Mouse (Mus musculus) heart, embryonic 13.5 days (tissue): ENCODE measurements around the gene Nuf2. TPM values are rescaled to one million over a fixed set of nuclear protein-coding genes. Genes with fewer than 3 reads are reported as not detected.

Source experiments
- ATAC-seq: fragments of 200-750 bp; cut with Nextera tagmentation; 2 replicates; pipeline ENCODE4 v1.8.0; 2017; ENCODE audit warnings: moderate TSS enrichment; ENCODE audit not compliant: insufficient number of reproducible peaks, low FRiP score, low TSS enrichment; ENCODE audit errors: extremely low read depth
- H3K27ac ChIP-seq: fragments of 300-500 bp; sonication (generic); replicated peaks from 2 replicates; pipeline ENCODE4 v1.5.1; 2015; ENCODE audit warnings: moderate library complexity, mild to moderate bottlenecking, inconsistent platforms
- H3K27me3 ChIP-seq: fragments of 300-500 bp; sonication (generic); replicated peaks from 2 replicates; pipeline ENCODE4 v1.6.1; 2015; ENCODE audit warnings: mild to moderate bottlenecking, inconsistent platforms
- H3K36me3 ChIP-seq: fragments of 300-500 bp; sonication (generic); 2 replicates; pipeline ENCODE4 v1.6.1; 2015; ENCODE audit warnings: mild to moderate bottlenecking, inconsistent platforms
- H3K4me1 ChIP-seq: fragments of 300-500 bp; sonication (generic); 2 replicates; pipeline ENCODE4 v1.6.1; 2015; ENCODE audit warnings: inconsistent platforms
- H3K4me2 ChIP-seq: fragments of 300-500 bp; sonication (generic); 2 replicates; pipeline ENCODE4 v1.6.1; 2015; ENCODE audit warnings: inconsistent platforms, mild to moderate bottlenecking, moderate library complexity
- H3K4me3 ChIP-seq: fragments of 300-500 bp; sonication (generic); 2 replicates; pipeline ENCODE4 v1.5.1; 2015; ENCODE audit warnings: moderate library complexity, mild to moderate bottlenecking, inconsistent platforms
- H3K9ac ChIP-seq: fragments of 300-500 bp; sonication (generic); 2 replicates; pipeline ENCODE4 v1.6.1; 2015; ENCODE audit warnings: inconsistent platforms, mild to moderate bottlenecking, moderate library complexity
- H3K9me3 ChIP-seq: fragments of 300-500 bp; sonication (generic); 2 replicates; pipeline ENCODE4 v1.6.1; 2016; ENCODE audit warnings: inconsistent platforms
- WGBS: fragments of 180-500 bp; shearing (Covaris S2); methylation state at CpG from one replicate; pipeline ENCODE4 v1.1.7; 2015; ENCODE audit warnings: mixed read lengths; 5-methylcytosine and 5-hydroxymethylcytosine counted together
- polyA plus RNA-seq: library from polyadenylated mRNA; unstranded; fragments of >200 nt; fragmentation: Nextera tagmentation; extraction: Ambion mirVana; gene quantifications from 2 replicates; pipeline ENCODE4 v1.2.1, GENCODE M21; 2015

Gene Nuf2
- polyA plus RNA-seq, 1 experiment from 2014 or later = 41.5 TPM

DNA sequence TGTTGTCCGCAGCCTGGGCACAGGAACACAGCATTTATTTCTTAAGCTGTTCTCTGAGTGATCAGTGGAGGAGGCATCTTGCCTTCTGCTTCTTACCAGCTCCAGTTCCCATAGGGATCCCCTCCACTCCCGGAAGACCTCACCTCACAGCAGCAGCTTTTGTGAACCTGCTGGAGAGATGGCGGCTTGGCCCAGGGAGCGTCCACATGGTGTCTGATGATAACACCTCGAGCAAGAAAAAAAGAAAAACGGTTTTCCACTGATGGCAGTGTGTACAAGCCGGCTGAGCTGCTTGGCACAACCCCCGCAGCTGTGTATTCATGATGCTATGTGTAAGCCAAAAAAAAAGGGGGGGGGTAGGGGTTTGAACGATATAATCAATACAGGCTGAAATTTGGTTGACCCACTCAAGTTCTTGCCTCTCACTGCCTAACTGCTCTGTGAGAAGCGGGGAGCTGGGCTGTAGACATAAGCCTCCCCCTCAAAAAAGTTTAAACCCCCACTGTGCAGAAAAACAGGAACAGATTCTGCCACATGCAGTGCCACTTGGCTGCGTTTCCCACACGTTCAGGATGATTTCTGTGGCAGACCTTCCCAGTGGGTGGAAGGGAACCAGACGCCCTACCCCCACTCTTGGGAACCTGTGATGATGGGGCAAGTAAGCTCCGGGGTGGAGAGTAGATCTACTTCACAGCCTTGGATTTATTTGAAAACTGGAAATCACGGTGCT lies 68.7 kb downstream of the Nuf2 start:
- Histone ChIP-seq H3K27ac (no peak overlapping the region), H3K9me3 (no peaks in the 10 kb centered on the region), H3K4me2 (no peak overlapping the region), H3K4me3 (no peak overlapping the region), H3K27me3 (no peaks in the 10 kb centered on the region), H3K9ac (no peak overlapping the region), H3K4me1 (no peaks in the 10 kb centered on the region), H3K36me3 (no peaks in the 10 kb centered on the region)
- ATAC-seq = no peak
- WGBS = 71% methylated on average over 15 of the region's 15 CpGs

- WGBS = 29% methylated on average over 11 of the region's 11 CpGs
- H3K9ac ChIP-seq = 0 out of 2 replicates have a peak overlapping the region, but pooled peaks have one; percentile 38
- no peaks in the 10 kb centered on the region for H3K4me1 ChIP-seq
- no peak overlapping the region for H3K27ac ChIP-seq
- peak overlapping the region; percentile 56 for H3K4me2 ChIP-seq
- no peak overlapping the region for H3K4me3 ChIP-seq
- no peaks in the 10 kb centered on the region for H3K9me3 ChIP-seq
- no peaks in the 10 kb centered on the region for H3K27me3 ChIP-seq
- H3K36me3 ChIP-seq = no peaks in the 10 kb centered on the region
- ATAC-seq = no peak
These were observed 72.0 kb downstream of the Nuf2 start for GRCm38 (mm10) chr1:169459071-169459782.

Other genes with a start within 250 kb of the Nuf2 start
- gene Rgs5, start 124.0 kb upstream of the Nuf2 start, polyA plus RNA-seq = 4.6 and 6.9 TPM in 2 replicates
- gene Rgs4, start 216.2 kb upstream of the Nuf2 start, polyA plus RNA-seq = 3.4 and 3.5 TPM in 2 replicates